Mouse (Mus musculus) adrenal gland, adult 8-10 months (tissue): Measurements from ENCODE around the gene Gm5134. TPM values are rescaled to one million over a fixed set of nuclear protein-coding genes. Genes with fewer than 3 reads are reported as not detected.

Experiments
- DNase-seq: peaks from one replicate; pipeline ENCODE4 v3.0.0; 2022
- total RNA-seq, 4 experiments: library from RNA; stranded (reverse); gene quantifications; 2 replicates each; pipeline ENCODE4 v1.2.4; 2022

The Gm5134 gene
- total RNA-seq, 4 experiments from 2014 or later: not detected

GRCm38 (mm10) chr10:75939481-75940234, 14.7 kb upstream of the Gm5134 start:
- DNase-seq: no peak

GRCm38 (mm10) chr10:75940520-75940919, 13.8 kb upstream of the Gm5134 start, which contains the start of gene Gm867:
Gene Gm867, minus strand, starts transcription at chr10:75940672.
- DNase-seq: no peak

- no peak for DNase-seq
Measured at GRCm38 (mm10) chr10:75941042-75941824, 13.1 kb upstream of the Gm5134 start.

- no peak for DNase-seq
Measured at GRCm38 (mm10) chr10:75942736-75943477, 11.4 kb upstream of the Gm5134 start, which contains the start of gene Vpreb3. Gene Vpreb3, plus strand, starts transcription at chr10:75943057.

DNA sequence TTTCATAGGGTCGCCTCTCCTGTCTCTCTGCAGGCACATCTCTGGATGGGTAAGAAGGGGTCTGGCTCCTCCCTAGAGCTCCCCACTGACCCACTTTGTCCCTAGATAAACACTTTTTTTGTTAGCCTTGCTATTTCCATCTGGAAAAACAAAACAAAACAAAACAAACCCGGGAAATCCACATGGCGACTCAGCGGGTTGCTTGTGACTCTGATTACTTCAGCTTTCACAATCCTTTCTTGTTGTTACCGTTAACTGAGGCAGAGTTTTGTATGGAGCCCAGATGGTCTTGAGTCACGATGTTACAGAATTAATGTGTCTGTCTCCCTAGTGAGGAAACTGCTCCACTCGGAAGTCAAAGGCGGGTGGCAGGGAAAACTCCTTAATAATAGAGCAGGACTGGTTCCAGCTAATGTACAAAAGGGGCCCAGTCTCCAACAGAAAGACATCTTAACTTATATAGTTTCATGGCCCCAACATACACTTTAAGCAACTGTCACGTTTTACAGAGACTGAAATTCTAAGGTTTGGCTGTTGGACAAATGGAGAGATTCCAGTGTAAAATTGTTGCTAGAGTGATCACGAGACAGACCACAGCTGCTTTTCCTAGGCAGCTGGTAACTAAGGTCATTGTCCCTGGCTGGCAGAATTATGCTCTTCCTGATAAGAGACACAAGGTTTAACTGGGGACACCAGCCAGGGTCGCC, 10.1 kb upstream of the Gm5134 start:
- peak; percentile 50 for DNase-seq

- DNase-seq: peak; percentile 5
Measured at GRCm38 (mm10) chr10:75945213-75945612, 9.1 kb upstream of the Gm5134 start.

DNA sequence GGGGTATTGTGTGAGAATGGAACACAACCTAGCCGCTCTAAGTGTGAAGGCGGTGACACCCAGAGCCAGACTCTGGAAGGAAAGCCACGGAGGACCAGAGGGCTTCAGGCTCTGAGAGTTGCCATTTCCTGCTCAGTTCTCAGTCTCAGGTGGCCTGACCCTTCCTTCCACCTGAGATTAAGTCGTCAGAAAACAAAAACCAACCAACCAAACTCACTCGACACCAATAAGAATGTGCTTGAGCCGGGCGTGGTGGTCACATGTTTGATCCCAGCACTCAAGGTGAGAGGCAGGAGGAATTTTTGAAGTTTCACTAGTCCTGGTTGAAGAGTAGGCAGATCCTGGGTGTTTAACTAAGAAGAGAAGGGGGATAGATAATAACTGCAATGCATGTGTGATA, 8.4 kb upstream of the Gm5134 start:
- no peak for DNase-seq

- no peak for DNase-seq
Measured at GRCm38 (mm10) chr10:75948079-75948478, 6.2 kb upstream of the Gm5134 start.

- peak; percentile 8 for DNase-seq
Measured at GRCm38 (mm10) chr10:75949053-75950045, 5.0 kb upstream of the Gm5134 start.

GRCm38 (mm10) chr10:75950791-75951210, 3.5 kb upstream of the Gm5134 start:
- DNase-seq: no peak

GRCm38 (mm10) chr10:75951424-75952050, 2.8 kb upstream of the Gm5134 start:
- DNase-seq: no peak

DNA sequence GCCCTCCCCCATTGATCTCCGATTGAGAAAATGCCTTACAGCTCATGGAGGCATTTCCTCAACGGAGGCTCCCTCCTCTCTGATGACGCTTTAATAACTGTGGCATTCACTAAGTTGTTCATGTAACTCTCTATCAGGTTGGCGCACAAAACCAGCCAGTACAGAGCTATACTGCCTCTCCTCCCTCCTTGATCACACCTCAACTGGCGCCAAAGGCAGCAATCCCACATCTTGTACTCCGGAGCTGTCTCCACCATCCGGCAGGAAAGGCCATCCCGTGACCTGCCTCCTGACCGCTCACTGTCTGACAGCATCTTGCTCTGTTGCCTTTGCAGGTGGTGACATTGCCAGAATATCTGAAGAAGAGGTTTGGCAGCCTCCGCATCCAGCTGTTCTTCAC, 19.5 kb downstream of the Gm5134 start:
- no peak for DNase-seq

DNA sequence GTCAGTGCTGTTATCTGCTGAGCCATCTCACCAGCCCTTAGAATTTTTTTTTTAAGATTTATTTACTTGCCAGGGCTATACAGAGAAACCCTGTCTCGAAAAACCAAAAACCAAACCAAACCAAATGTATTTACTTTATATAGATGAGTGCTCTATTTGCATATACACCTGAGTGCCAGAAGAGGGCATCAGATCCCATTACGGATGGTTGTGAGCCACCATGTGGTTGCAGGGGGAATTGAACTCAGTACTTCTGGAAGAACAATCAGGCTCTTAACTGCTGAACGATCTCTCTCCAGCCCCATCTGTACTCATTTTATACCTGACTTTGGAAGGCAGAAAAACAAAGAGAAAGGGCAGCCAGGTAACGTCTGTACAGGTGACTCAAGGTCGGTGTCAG, 20.9 kb downstream of the Gm5134 start:
- no peak for DNase-seq

GRCm38 (mm10) chr10:75978119-75978834, 24.0 kb downstream of the Gm5134 start:
- no peak for DNase-seq

- DNase-seq: no peak
Measured at GRCm38 (mm10) chr10:75978835-75979157, 24.5 kb downstream of the Gm5134 start.

DNA sequence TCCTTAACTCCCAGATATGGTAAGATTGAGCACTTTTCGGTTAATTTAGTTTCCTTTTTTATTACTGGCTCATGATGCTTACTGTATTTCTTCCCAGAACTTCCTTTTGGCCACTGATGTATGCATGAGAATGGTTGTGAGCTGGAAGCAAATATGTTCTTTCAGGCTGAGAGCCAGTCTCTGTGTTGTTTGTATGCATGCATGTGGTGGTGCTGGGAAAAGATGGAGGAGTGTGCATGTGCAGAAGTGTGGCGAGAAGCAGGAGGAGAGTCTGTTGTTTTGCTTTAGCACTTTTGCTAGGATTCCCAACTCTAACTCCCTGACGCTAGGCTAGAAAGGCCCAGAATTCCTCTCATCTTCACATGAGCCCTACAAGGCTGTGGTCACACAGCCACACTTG, 25.1 kb downstream of the Gm5134 start:
- no peak for DNase-seq

GRCm38 (mm10) chr10:75990430-75991042, 36.2 kb downstream of the Gm5134 start:
- DNase-seq: no peak

GRCm38 (mm10) chr10:75993616-75994240, 39.4 kb downstream of the Gm5134 start:
- DNase-seq: no peak
